Mouse (Mus musculus) 3134 (cell line): Measurements from ENCODE around the gene Brpf3.
A peak's percentile ranks its signal among the peaks of the same experiment; 100 is the strongest.

Experiments
- DNase-seq: peaks from one replicate; pipeline ENCODE4 v3.0.0-alpha.2; 2011; ENCODE audit warnings: low spot score; ENCODE audit not compliant: insufficient read length; ENCODE audit errors: extremely low read depth

Brpf3 gene

DNA sequence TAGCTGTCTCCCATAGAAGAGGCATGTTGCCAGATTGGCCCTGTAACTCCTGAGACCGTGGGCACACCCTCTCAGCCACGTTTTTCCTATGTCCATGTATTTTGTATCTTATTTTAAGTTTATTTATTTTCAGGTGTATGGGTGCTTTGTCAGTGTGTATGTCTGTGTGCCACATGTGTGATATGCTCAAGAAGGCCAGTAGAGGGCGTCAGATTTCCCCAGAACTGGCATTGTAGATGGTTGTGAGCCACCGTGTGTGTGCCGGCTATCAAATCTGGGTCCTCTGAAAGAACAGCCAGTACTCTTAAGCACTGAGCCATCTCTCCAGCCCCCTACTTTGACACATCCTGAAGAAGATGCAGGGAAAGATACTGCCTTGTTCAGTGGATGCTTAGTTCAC, 69.5 kb downstream of the Brpf3 start:
- DNase-seq = no peak

- no peak for DNase-seq
These were observed 70.9 kb downstream of the Brpf3 start for GRCm38 (mm10) chr17:28871831-28872230.

DNA sequence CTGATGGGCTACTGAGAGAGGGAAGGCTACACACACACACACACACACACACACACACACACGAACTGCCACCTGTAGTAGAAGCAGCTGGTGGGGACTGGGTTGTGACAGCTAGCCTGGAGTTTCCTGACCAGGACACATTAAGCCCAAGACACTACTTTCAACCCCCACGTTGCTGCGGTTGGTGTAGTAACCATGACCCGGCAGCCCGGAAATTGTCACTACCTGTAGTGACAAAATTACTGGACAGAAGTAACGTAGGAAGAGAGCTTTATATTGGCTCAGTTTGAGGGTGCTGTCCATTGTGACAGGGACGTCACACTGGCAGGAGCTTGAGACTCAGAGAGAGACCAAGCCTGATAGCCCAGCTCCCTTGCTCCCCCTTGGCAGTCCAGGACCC, 71.4 kb downstream of the Brpf3 start:
- no peak for DNase-seq

DNA sequence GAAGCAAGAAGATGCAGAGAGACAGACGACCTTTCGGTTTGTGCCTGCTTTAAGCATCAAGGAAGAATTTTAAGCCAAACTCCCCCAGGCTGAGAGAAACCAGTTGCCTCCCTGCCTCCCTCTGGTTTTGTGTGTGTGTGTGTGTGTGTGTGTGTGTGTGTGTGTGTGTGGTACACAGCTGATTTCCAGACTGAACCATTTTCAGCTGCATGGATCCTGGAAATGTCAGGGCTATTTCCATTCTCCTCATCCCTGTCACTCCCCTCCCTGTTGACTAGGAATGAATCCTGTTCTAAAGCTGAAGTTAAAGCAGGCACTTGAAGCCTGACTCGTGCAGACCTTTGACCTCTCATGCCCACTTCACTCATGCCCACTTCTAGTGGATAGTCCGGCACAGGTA, 73.3 kb downstream of the Brpf3 start:
- DNase-seq = no peak

GRCm38 (mm10) chr17:28874825-28875224, 73.9 kb downstream of the Brpf3 start:
- no peak for DNase-seq

- peak; percentile 41 for DNase-seq
These were observed 74.4 kb downstream of the Brpf3 start for GRCm38 (mm10) chr17:28875316-28875715.

DNA sequence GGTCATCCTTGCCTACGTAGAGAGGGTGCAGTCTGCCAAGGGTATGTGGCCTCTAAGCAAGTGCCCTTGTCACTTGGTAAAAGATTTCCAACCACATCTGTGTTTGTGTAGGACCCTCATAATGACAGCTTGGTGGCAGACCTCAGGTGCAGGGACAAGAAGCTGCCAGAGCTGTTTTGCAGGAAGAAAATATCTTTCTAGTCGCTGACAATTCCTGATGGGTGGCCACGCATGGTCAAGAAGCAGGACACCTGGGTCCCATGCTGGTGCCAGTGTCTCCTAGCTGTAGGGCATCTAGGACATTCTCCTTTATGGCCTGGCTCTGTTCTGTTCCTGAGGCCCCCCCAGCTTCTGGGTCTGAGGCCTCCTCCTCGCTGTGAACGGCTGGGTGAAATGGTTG, 75.4 kb downstream of the Brpf3 start:
- no peak for DNase-seq

- DNase-seq = no peak
These were observed 75.9 kb downstream of the Brpf3 start for GRCm38 (mm10) chr17:28876821-28877220.

DNA sequence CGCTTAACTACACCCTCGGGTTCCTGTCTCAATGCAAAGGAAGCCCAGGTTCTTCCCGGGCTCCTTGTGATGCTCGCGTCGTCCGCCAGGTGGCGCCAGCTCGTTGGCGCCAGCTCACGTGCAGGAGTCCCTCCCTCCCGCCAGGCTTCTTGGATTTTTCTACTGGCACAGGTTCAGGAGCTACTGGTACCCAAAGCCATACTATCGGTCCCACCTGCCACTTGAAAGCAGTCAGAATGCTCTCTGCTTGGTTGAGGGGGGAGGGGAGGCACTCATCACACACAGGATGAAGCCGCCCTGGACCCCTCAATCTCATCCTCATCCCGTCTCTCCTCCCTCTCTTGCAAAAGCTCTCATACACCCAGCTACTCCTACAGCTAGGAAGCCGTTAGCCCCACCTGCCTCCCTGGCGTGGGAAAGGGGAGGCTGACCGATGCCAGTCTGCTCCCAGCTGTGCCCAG, 79.1 kb downstream of the Brpf3 start:
- peak; percentile 67 for DNase-seq

GRCm38 (mm10) chr17:28882316-28882715, 81.4 kb downstream of the Brpf3 start:
- peak; percentile 67 for DNase-seq

GRCm38 (mm10) chr17:28882810-28883209, 81.9 kb downstream of the Brpf3 start:
- no peak for DNase-seq

- no peak for DNase-seq
These were observed 83.1 kb downstream of the Brpf3 start for GRCm38 (mm10) chr17:28883941-28884516.

GRCm38 (mm10) chr17:28885231-28885630, 84.3 kb downstream of the Brpf3 start:
- DNase-seq = no peak

DNA sequence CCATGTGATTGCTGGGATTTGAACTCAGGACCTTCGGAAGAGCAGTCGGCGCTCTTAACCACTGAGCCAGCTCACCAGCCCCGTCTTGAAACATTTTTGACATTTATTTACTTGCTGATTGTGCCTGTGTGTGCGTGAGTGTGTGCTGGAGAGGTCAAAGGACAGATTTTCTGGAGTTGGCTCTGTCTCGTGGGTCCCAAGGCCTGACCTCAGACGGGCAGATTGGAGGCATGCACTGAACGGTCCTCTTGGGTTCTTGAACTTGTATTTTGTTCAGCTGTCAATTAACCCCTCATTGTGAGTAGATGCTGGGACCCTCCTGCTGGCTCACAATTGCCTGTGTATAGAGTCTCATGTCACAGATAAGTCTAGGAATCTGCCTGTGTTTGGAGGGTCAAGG, 85.4 kb downstream of the Brpf3 start:
- DNase-seq = no peak
